Mouse (Mus musculus) forebrain, embryonic 11.5 days (tissue): Measurements from ENCODE around the gene Kntc1. TPM values are rescaled to one million over a fixed set of nuclear protein-coding genes. Genes with fewer than 3 reads are reported as not detected.

Experiments used
- ATAC-seq: fragments of 200-750 bp; cut with Nextera tagmentation; replicated peaks from 2 replicates; pipeline ENCODE4 v1.8.0; 2017; ENCODE audit warnings: moderate TSS enrichment; ENCODE audit not compliant: low FRiP score
- DNase-seq: peaks from one replicate; pipeline ENCODE4 v3.0.0-alpha.2; 2017; ENCODE audit warnings: low spot score
- H3K27ac ChIP-seq: fragments of 300-500 bp; sonication (generic); 2 replicates; pipeline ENCODE4 v1.5.1; 2014; ENCODE audit warnings: low read depth, low read length
- H3K27me3 ChIP-seq: fragments of 300-500 bp; sonication (generic); 2 replicates; pipeline ENCODE4 v1.6.1; 2014; ENCODE audit warnings: mild to moderate bottlenecking, low read length, mixed read lengths; ENCODE audit not compliant: control insufficient read depth, insufficient read depth
- H3K36me3 ChIP-seq: fragments of 300-500 bp; sonication (generic); 2 replicates; pipeline ENCODE4 v1.6.1; 2014; ENCODE audit warnings: mild to moderate bottlenecking, low read length, moderate library complexity, mixed read lengths; ENCODE audit not compliant: control insufficient read depth, insufficient read depth
- H3K4me1 ChIP-seq: fragments of 300-500 bp; sonication (generic); replicated peaks from 2 replicates; pipeline ENCODE4 v1.6.1; 2014; ENCODE audit warnings: low read length, mixed read lengths; ENCODE audit not compliant: control insufficient read depth, insufficient read depth
- H3K4me2 ChIP-seq: fragments of 300-500 bp; sonication (generic); 2 replicates; pipeline ENCODE4 v1.6.1; 2014; ENCODE audit warnings: low read depth, mild to moderate bottlenecking, low read length, moderate library complexity, mixed read lengths; ENCODE audit not compliant: severe bottlenecking
- H3K4me3 ChIP-seq: fragments of 300-500 bp; sonication (generic); 2 replicates; pipeline ENCODE4 v1.5.1; 2014; ENCODE audit warnings: low read depth, low read length
- H3K9ac ChIP-seq: fragments of 300-500 bp; sonication (generic); 2 replicates; pipeline ENCODE4 v1.6.1; 2014; ENCODE audit warnings: low read length
- H3K9me3 ChIP-seq: fragments of 300-500 bp; sonication (generic); 2 replicates; pipeline ENCODE4 v1.6.1; 2016; ENCODE audit warnings: low read length, mixed read lengths; ENCODE audit not compliant: control insufficient read depth
- WGBS: fragments of 180-500 bp; shearing (Covaris S2); extraction: QIAGEN DNeasy Blood & Tissue Kit; methylation state at CpG from one replicate; pipeline ENCODE4 v1.1.7; 2014; 5-methylcytosine and 5-hydroxymethylcytosine counted together
- polyA plus RNA-seq: library from polyadenylated mRNA; unstranded; fragments of >200 nt; fragmentation: Nextera tagmentation; extraction: Ambion mirVana; gene quantifications from 2 replicates; pipeline ENCODE4 v1.2.1, GENCODE M21; 2014

The Kntc1 gene
- polyA plus RNA-seq, 1 experiment from 2014 or later: 65.0 TPM

- no peaks in the 10 kb centered on the region for H3K27me3 ChIP-seq
- no peak overlapping the region for H3K27ac ChIP-seq
- H3K4me2 ChIP-seq: no peak overlapping the region
- no peak for ATAC-seq
- no peaks in the 10 kb centered on the region for H3K36me3 ChIP-seq
- WGBS: 94% methylated on average over 14 of the region's 14 CpGs
- DNase-seq: no peak
- H3K4me1 ChIP-seq: no peaks in the 10 kb centered on the region
- no peaks in the 10 kb centered on the region for H3K9me3 ChIP-seq
- H3K9ac ChIP-seq: no peak overlapping the region
- H3K4me3 ChIP-seq: no peak overlapping the region
These were observed 94.8 kb downstream of the Kntc1 start for GRCm38 (mm10) chr5:123844316-123844715.

- H3K4me3 ChIP-seq: no peak overlapping the region
- ATAC-seq: no peak
- no peaks in the 10 kb centered on the region for H3K27me3 ChIP-seq
- WGBS: 72% methylated on average over 2 of the region's 2 CpGs
- no peak for DNase-seq
- no peak overlapping the region for H3K4me2 ChIP-seq
- H3K9ac ChIP-seq: no peak overlapping the region
- H3K4me1 ChIP-seq: no peaks in the 10 kb centered on the region
- no peak overlapping the region for H3K27ac ChIP-seq
- no peaks in the 10 kb centered on the region for H3K36me3 ChIP-seq
- H3K9me3 ChIP-seq: no peaks in the 10 kb centered on the region
These were observed 101.9 kb downstream of the Kntc1 start for GRCm38 (mm10) chr5:123851398-123851797.

- Histone ChIP-seq H3K9ac (no peak overlapping the region), H3K4me3 (no peak overlapping the region), H3K4me2 (no peak overlapping the region), H3K9me3 (no peaks in the 10 kb centered on the region), H3K36me3 (no peaks in the 10 kb centered on the region), H3K4me1 (no peaks in the 10 kb centered on the region), H3K27me3 (no peaks in the 10 kb centered on the region), H3K27ac (no peak overlapping the region)
- 90% methylated on average over 11 of the region's 11 CpGs for WGBS
- ATAC-seq (no peak), DNase-seq (no peak)
These were observed 104.5 kb downstream of the Kntc1 start for GRCm38 (mm10) chr5:123853877-123854504.

- Histone ChIP-seq H3K4me1 (no peaks in the 10 kb centered on the region), H3K27ac (no peak overlapping the region), H3K4me3 (no peak overlapping the region), H3K4me2 (no peak overlapping the region), H3K27me3 (no peaks in the 10 kb centered on the region), H3K9ac (no peak overlapping the region), H3K9me3 (no peaks in the 10 kb centered on the region), H3K36me3 (no peaks in the 10 kb centered on the region)
- DNase-seq (no peak), ATAC-seq (no peak)
- WGBS: 88% methylated on average over 9 of the region's 9 CpGs
These were observed 105.0 kb downstream of the Kntc1 start for GRCm38 (mm10) chr5:123854511-123854910.

- no peak overlapping the region for H3K27ac ChIP-seq
- no peak overlapping the region for H3K9ac ChIP-seq
- 88% methylated on average over 11 of the region's 11 CpGs for WGBS
- H3K4me3 ChIP-seq: no peak overlapping the region
- H3K4me1 ChIP-seq: no peaks in the 10 kb centered on the region
- DNase-seq (no peak), ATAC-seq (no peak)
- no peak overlapping the region for H3K4me2 ChIP-seq
- H3K36me3 ChIP-seq: no peaks in the 10 kb centered on the region
- H3K27me3 ChIP-seq: no peaks in the 10 kb centered on the region
- no peaks in the 10 kb centered on the region for H3K9me3 ChIP-seq
These were observed 109.3 kb downstream of the Kntc1 start for GRCm38 (mm10) chr5:123858798-123859197.

GRCm38 (mm10) chr5:123862374-123863350 lies 113.1 kb downstream of the Kntc1 start:
- Histone ChIP-seq H3K4me2 (no peak overlapping the region), H3K27ac (no peak overlapping the region), H3K27me3 (no peaks in the 10 kb centered on the region), H3K4me1 (no peaks in the 10 kb centered on the region), H3K4me3 (no peak overlapping the region), H3K9ac (no peak overlapping the region), H3K9me3 (no peaks in the 10 kb centered on the region), H3K36me3 (no peaks in the 10 kb centered on the region)
- DNase-seq (no peak), ATAC-seq (no peak)
- 86% methylated on average over 15 of the region's 15 CpGs for WGBS

GRCm38 (mm10) chr5:123863934-123864333 lies 114.4 kb downstream of the Kntc1 start:
- Histone ChIP-seq H3K27ac (no peak overlapping the region), H3K36me3 (no peaks in the 10 kb centered on the region), H3K4me2 (no peak overlapping the region), H3K9ac (no peak overlapping the region), H3K4me1 (no peaks in the 10 kb centered on the region), H3K27me3 (no peaks in the 10 kb centered on the region), H3K9me3 (no peaks in the 10 kb centered on the region), H3K4me3 (no peak overlapping the region)
- ATAC-seq: no peak
- WGBS: 91% methylated on average over 14 of the region's 14 CpGs
- no peak for DNase-seq

- no peaks in the 10 kb centered on the region for H3K36me3 ChIP-seq
- no peak within 1 kb of the TSS for H3K4me3 ChIP-seq
- no peak within 1 kb of the TSS for H3K4me2 ChIP-seq
- ATAC-seq (no peak), DNase-seq (no peak)
- H3K27ac ChIP-seq: no peak within 1 kb of the TSS
- no peaks in the 10 kb centered on the region for H3K27me3 ChIP-seq
- H3K4me1 ChIP-seq: no peaks in the 10 kb centered on the region
- no peaks in the 10 kb centered on the region for H3K9me3 ChIP-seq
- WGBS: 90% methylated on average over 12 of the region's 12 CpGs
- H3K9ac ChIP-seq: no peak within 1 kb of the TSS
These were observed 115.8 kb downstream of the Kntc1 start, which contains the start of gene Hcar2 for GRCm38 (mm10) chr5:123865365-123865764. Hcar2 (minus strand) TSS chr5:123865499.
